Comparison of ENCODE assay signal across 24 mouse cellular contexts in the genomic region with DNA sequence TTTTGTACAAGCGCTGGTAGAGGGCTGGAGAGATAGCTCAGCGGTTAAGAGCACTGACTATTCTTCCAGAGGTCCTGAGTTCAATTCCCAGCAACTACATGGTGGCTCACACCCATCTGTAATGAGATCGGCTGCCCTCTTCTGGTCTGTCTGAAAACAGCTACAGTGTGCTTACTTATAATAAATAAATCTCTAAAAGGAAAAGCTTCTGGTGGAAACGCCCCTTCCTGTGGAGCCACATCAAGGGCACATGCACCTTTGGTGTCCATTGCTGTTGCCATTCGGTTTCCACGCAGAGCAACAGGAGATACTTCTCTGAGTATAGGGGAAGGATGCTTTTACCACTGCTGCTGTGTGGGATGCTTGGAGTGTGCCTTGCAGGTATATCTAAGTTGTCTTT. TPM values are rescaled to one million over a fixed set of nuclear protein-coding genes. Genes with fewer than 3 reads are reported as not detected.
A peak's percentile ranks its signal among the peaks of the same experiment; 100 is the strongest.
DNase-seq lines count a peak whose midpoint lies in the region; ATAC-seq and TF ChIP-seq lines count a peak whose summit lies in the region.
"Had no signal": no experiment of that assay in that cellular context is flagged by ENCODE, and none has a peak within 500 bp of the region (broad histone marks: within the 10 kb centered on the region; RNA-seq: fewer than 3 reads in every experiment).

No protein-coding gene starts in this region.

- intact Hi-C loops in gastrocnemius, postnatal 14 days (cut with DNase I; ENCODE audit: low total_unique reads), result no loop called here

- no peak for DNase-seq in kidney, postnatal 0 days (ENCODE audit: low spot score)
- no peak for DNase-seq in kidney, adult 18-20 months
- DNase-seq in 3T3-L1 (ENCODE audit: low read depth, low spot score), result peak; percentile 32
- DNase-seq in CD4-positive helper T cell, adult 2 months (ENCODE audit: low read depth, low spot score), result peak; percentile 71
- DNase-seq in ZHBTc4 (ENCODE audit: low read depth, low spot score), result peak; percentile 30
- no peak for DNase-seq in urinary bladder, adult 2 months (ENCODE audit: low spot score)
- no peak for DNase-seq in gastrocnemius, postnatal 14 days
- DNase-seq: cerebellum, adult 9-10 months; left cerebral cortex, postnatal 4 days; right cerebral cortex, postnatal 14 days had no signal

- no peaks in the 10 kb centered on the region for H3K4me1 ChIP-seq in kidney, postnatal 0 days (replicated peaks; ENCODE audit: insufficient read depth, low read length)
- H3K4me1 ChIP-seq: embryonic facial prominence, embryonic 15.5 days; kidney, embryonic 15.5 days; liver, embryonic 12.5 days; midbrain, embryonic 15.5 days had no signal

- H3K4me2 ChIP-seq in kidney, postnatal 0 days (ENCODE audit: low read length), result no peak overlapping the region
- H3K4me2 ChIP-seq: embryonic facial prominence, embryonic 15.5 days; kidney, embryonic 15.5 days; liver, embryonic 12.5 days; midbrain, embryonic 15.5 days had no signal

- no peak overlapping the region for H3K27ac ChIP-seq in kidney, postnatal 0 days
- H3K27ac ChIP-seq: embryonic facial prominence, embryonic 15.5 days; forebrain, embryonic 10.5 days; hindbrain, embryonic 10.5 days; kidney, embryonic 15.5 days; liver, embryonic 12.5 days; midbrain, embryonic 15.5 days had no signal

- peaks cover 11% of the 10 kb centered on the region for H3K36me3 ChIP-seq in kidney, postnatal 0 days (ENCODE audit: insufficient read depth, low read length)

- H3K27me3 ChIP-seq in kidney, postnatal 0 days (ENCODE audit: insufficient read depth, low read length), result no peaks in the 10 kb centered on the region
- H3K27me3 ChIP-seq: embryonic facial prominence, embryonic 15.5 days; midbrain, embryonic 15.5 days had no signal

- no peak overlapping the region for H3K4me3 ChIP-seq in kidney, postnatal 0 days (replicated peaks; ENCODE audit: low read depth, low read length)
- H3K4me3 ChIP-seq: embryonic facial prominence, embryonic 15.5 days; forebrain, embryonic 10.5 days; hindbrain, embryonic 10.5 days; kidney, embryonic 15.5 days; liver, embryonic 12.5 days; megakaryocyte, embryonic 14.5 days; midbrain, embryonic 15.5 days had no signal

- H3K9me3 ChIP-seq in kidney, postnatal 0 days (replicated peaks; ENCODE audit: low read length), result no peaks in the 10 kb centered on the region
- H3K9me3 ChIP-seq: embryonic facial prominence, embryonic 15.5 days; forebrain, embryonic 10.5 days; hindbrain, embryonic 10.5 days; kidney, embryonic 15.5 days; liver, embryonic 12.5 days; megakaryocyte, embryonic 14.5 days; midbrain, embryonic 15.5 days had no signal

- WGBS in kidney, postnatal 0 days, result 65% methylated on average over 6 of the region's 6 CpGs

- H3K9ac ChIP-seq in kidney, postnatal 0 days (ENCODE audit: low read depth, low read length), result no peak overlapping the region
- H3K9ac ChIP-seq: embryonic facial prominence, embryonic 15.5 days; kidney, embryonic 15.5 days; liver, embryonic 12.5 days; midbrain, embryonic 15.5 days had no signal

- no peak for ATAC-seq in kidney, postnatal 0 days (replicated peaks; ENCODE audit: low FRiP score, low read depth)
- ATAC-seq: liver, embryonic 12.5 days; midbrain, embryonic 15.5 days; Patski had no signal

- TF ChIP-seq CTCF in kidney, postnatal 0 days (IDR thresholded peaks at IDR 0.05; ENCODE audit: low read depth), result peak; percentile 35

RNA-seq across cellular contexts. Expression of a gene that starts 8.8 kb away (rescaled TPM):
- polyA plus RNA-seq in kidney, postnatal 0 days (2015; fragmentation: Nextera tagmentation; extraction: Ambion mirVana), result 467 and 534 TPM in 2 replicates
- polyA plus RNA-seq in urinary bladder, adult 2 months (2012; rRNA removed), result 247 and 282 TPM in 2 replicates
- 100 to 1,000 TPM; 213 to 227 TPM for total RNA-seq in gastrocnemius, postnatal 14 days (2021)

RNA-seq across cellular contexts. Expression of a gene that starts 15.4 kb away (rescaled TPM):
- not detected in 2 replicates for polyA plus RNA-seq in kidney, postnatal 0 days (2015; fragmentation: Nextera tagmentation; extraction: Ambion mirVana)
- not detected in 2 replicates for polyA plus RNA-seq in urinary bladder, adult 2 months (2012; rRNA removed)
- not detected for total RNA-seq in gastrocnemius, postnatal 14 days (2021)
- total RNA-seq: adrenal gland, adult 18-20 months; granulocyte monocyte progenitor cell, adult 5-6 weeks; left cerebral cortex, postnatal 4 days had no signal
- polyA plus RNA-seq: forebrain, embryonic 10.5 days; heart, embryonic 14.5 days; kidney, embryonic 15.5 days; liver, embryonic 12.5 days; lung, embryonic 16.5 days; midbrain, embryonic 15.5 days; neural tube, embryonic 11.5 days; Patski; stomach, embryonic 16.5 days had no signal

RNA-seq across cellular contexts. Expression of a gene that starts 15.7 kb away (rescaled TPM):
- 1.0 and 1.3 TPM in 2 replicates for polyA plus RNA-seq in kidney, postnatal 0 days (2015; fragmentation: Nextera tagmentation; extraction: Ambion mirVana)
- polyA plus RNA-seq in urinary bladder, adult 2 months (2012; rRNA removed), result 0.14 and 0.15 TPM in 2 replicates
- total RNA-seq in gastrocnemius, postnatal 14 days (2021), result under 1 TPM; 0.33 to 0.64 TPM
- total RNA-seq: adrenal gland, adult 18-20 months; left cerebral cortex, postnatal 4 days had no signal
- polyA plus RNA-seq: heart, embryonic 14.5 days; lung, embryonic 16.5 days had no signal

RNA-seq across cellular contexts. Expression of a gene that starts 27.4 kb away (rescaled TPM):
- polyA plus RNA-seq in kidney, postnatal 0 days (2015; fragmentation: Nextera tagmentation; extraction: Ambion mirVana), result not detected in 2 replicates
- not detected in 2 replicates for polyA plus RNA-seq in urinary bladder, adult 2 months (2012; rRNA removed)
- not detected for total RNA-seq in gastrocnemius, postnatal 14 days (2021)
- total RNA-seq: adrenal gland, adult 18-20 months; granulocyte monocyte progenitor cell, adult 5-6 weeks; left cerebral cortex, postnatal 4 days had no signal
- polyA plus RNA-seq: embryonic facial prominence, embryonic 15.5 days; forebrain, embryonic 10.5 days; heart, embryonic 14.5 days; hindbrain, embryonic 10.5 days; kidney, embryonic 15.5 days; liver, embryonic 12.5 days; lung, embryonic 16.5 days; midbrain, embryonic 15.5 days; neural tube, embryonic 11.5 days; Patski; stomach, embryonic 16.5 days had no signal

RNA-seq across cellular contexts. Expression of a gene that starts 38.7 kb away (rescaled TPM):
- polyA plus RNA-seq in kidney, postnatal 0 days (2015; fragmentation: Nextera tagmentation; extraction: Ambion mirVana), result not detected in 2 replicates
- polyA plus RNA-seq in urinary bladder, adult 2 months (2012; rRNA removed), result not detected in 2 replicates
- total RNA-seq in gastrocnemius, postnatal 14 days (2021), result not detected
- total RNA-seq: adrenal gland, adult 18-20 months; granulocyte monocyte progenitor cell, adult 5-6 weeks; left cerebral cortex, postnatal 4 days had no signal
- polyA plus RNA-seq: embryonic facial prominence, embryonic 15.5 days; forebrain, embryonic 10.5 days; heart, embryonic 14.5 days; hindbrain, embryonic 10.5 days; kidney, embryonic 15.5 days; liver, embryonic 12.5 days; lung, embryonic 16.5 days; midbrain, embryonic 15.5 days; neural tube, embryonic 11.5 days; Patski; stomach, embryonic 16.5 days had no signal

Comparison
In these comparisons a context has a peak if more than half of its experiments do, and no peak if none do; other contexts are left out.
1. DNase-seq: peak in 3T3-L1 (single experiment), CD4-positive helper T cell, adult 2 months (single experiment) and ZHBTc4 (single experiment); none in kidney, postnatal 0 days (single experiment), kidney, adult 18-20 months (single experiment), urinary bladder, adult 2 months (single experiment) and gastrocnemius, postnatal 14 days (single experiment).